Mouse (Mus musculus) left cerebral cortex, adult 9 months (tissue): ENCODE measurements around the gene Dlx3.
A peak's percentile ranks its signal among the peaks of the same experiment; 100 is the strongest.

Experiments
- DNase-seq, 2 experiments: peaks; one replicate each; pipeline ENCODE4 v3.0.0; 2022; ENCODE audit warnings: low spot score in 2 of 2

Dlx3 gene

GRCm38 (mm10) chr11:95125366-95125948, 5.5 kb downstream of the Dlx3 start:
- DNase-seq = no peak

GRCm38 (mm10) chr11:95126272-95127245, 6.6 kb downstream of the Dlx3 start:
- DNase-seq = no peak

- no peak for DNase-seq
Measured at GRCm38 (mm10) chr11:95128359-95128758, 8.4 kb downstream of the Dlx3 start.

GRCm38 (mm10) chr11:95130668-95131252, 10.8 kb downstream of the Dlx3 start:
- DNase-seq = no peak

- DNase-seq = no peak
Measured at GRCm38 (mm10) chr11:95133321-95133720, 13.4 kb downstream of the Dlx3 start.

- DNase-seq = no peak
Measured at GRCm38 (mm10) chr11:95137281-95137680, 17.4 kb downstream of the Dlx3 start.

GRCm38 (mm10) chr11:95139871-95140270, 20.0 kb downstream of the Dlx3 start:
- DNase-seq = no peak

GRCm38 (mm10) chr11:95142258-95142657, 22.3 kb downstream of the Dlx3 start:
- DNase-seq = no peak

GRCm38 (mm10) chr11:95142980-95143575, 23.2 kb downstream of the Dlx3 start:
- DNase-seq = no peak

- no peak for DNase-seq
Measured at GRCm38 (mm10) chr11:95143663-95144062, 23.7 kb downstream of the Dlx3 start.

- DNase-seq = no peak
Measured at GRCm38 (mm10) chr11:95144091-95144945, 24.4 kb downstream of the Dlx3 start.

GRCm38 (mm10) chr11:95144946-95145483, 25.1 kb downstream of the Dlx3 start:
- no peak for DNase-seq

- DNase-seq = no peak
Measured at GRCm38 (mm10) chr11:95145851-95146403, 26.0 kb downstream of the Dlx3 start, which contains the start of gene Dlx4. Gene Dlx4, minus strand, starts transcription at chr11:95146263.

- no peak for DNase-seq
Measured at GRCm38 (mm10) chr11:95148754-95149153, 28.8 kb downstream of the Dlx3 start.

- DNase-seq = no peak
Measured at GRCm38 (mm10) chr11:95149462-95150268, 29.7 kb downstream of the Dlx3 start.

GRCm38 (mm10) chr11:95150269-95151049, 30.5 kb downstream of the Dlx3 start:
- peak in 1 of 2 experiments; percentile 13 for DNase-seq

- DNase-seq = no peak
Measured at GRCm38 (mm10) chr11:95153116-95153515, 33.2 kb downstream of the Dlx3 start.

GRCm38 (mm10) chr11:95153681-95154080, 33.8 kb downstream of the Dlx3 start:
- no peak for DNase-seq

GRCm38 (mm10) chr11:95155511-95155910, 35.6 kb downstream of the Dlx3 start:
- no peak for DNase-seq
